Mouse (Mus musculus) liver, embryonic 15.5 days (tissue): ENCODE data around the gene Eif3d. TPM values are rescaled to one million over a fixed set of nuclear protein-coding genes. Genes with fewer than 3 reads are reported as not detected.

Experiments
- ATAC-seq: fragments of 200-750 bp; cut with Nextera tagmentation; 2 replicates; pipeline ENCODE4 v1.8.0; 2017; ENCODE audit warnings: moderate number of reproducible peaks, mild to moderate bottlenecking, moderate library complexity; ENCODE audit not compliant: insufficient read depth
- H3K27ac ChIP-seq: fragments of 300-500 bp; sonication (generic); replicated peaks from 2 replicates; pipeline ENCODE4 v1.5.1; 2015; ENCODE audit warnings: mild to moderate bottlenecking, inconsistent platforms
- H3K27me3 ChIP-seq: fragments of 300-500 bp; sonication (generic); 2 replicates; pipeline ENCODE4 v1.6.1; 2015; ENCODE audit warnings: mild to moderate bottlenecking, inconsistent platforms
- H3K36me3 ChIP-seq: fragments of 300-500 bp; sonication (generic); replicated peaks from 2 replicates; pipeline ENCODE4 v1.6.1; 2015; ENCODE audit warnings: moderate library complexity, mild to moderate bottlenecking, inconsistent platforms
- H3K4me1 ChIP-seq: fragments of 300-500 bp; sonication (generic); replicated peaks from 2 replicates; pipeline ENCODE4 v1.6.1; 2015; ENCODE audit warnings: inconsistent platforms
- H3K4me2 ChIP-seq: fragments of 300-500 bp; sonication (generic); 2 replicates; pipeline ENCODE4 v1.6.1; 2015; ENCODE audit warnings: moderate library complexity, mild to moderate bottlenecking, inconsistent platforms
- H3K4me3 ChIP-seq: fragments of 300-500 bp; sonication (generic); replicated peaks from 2 replicates; pipeline ENCODE4 v1.5.1; 2015; ENCODE audit warnings: mild to moderate bottlenecking, inconsistent platforms
- H3K9ac ChIP-seq: fragments of 300-500 bp; sonication (generic); 2 replicates; pipeline ENCODE4 v1.6.1; 2015; ENCODE audit warnings: moderate library complexity, mild to moderate bottlenecking, inconsistent platforms
- H3K9me3 ChIP-seq: fragments of 300-500 bp; sonication (generic); replicated peaks from 2 replicates; pipeline ENCODE4 v1.6.1; 2016; ENCODE audit warnings: inconsistent platforms
- WGBS: fragments of 180-500 bp; shearing (Covaris S2); methylation state at CpG from one replicate; pipeline ENCODE4 v1.1.7; 2015; ENCODE audit warnings: mixed read lengths; ENCODE audit not compliant: insufficient replicate concordance; 5-methylcytosine and 5-hydroxymethylcytosine counted together
- polyA plus RNA-seq: library from polyadenylated mRNA; unstranded; fragments of >200 nt; fragmentation: Nextera tagmentation; extraction: Ambion mirVana; gene quantifications from 2 replicates; pipeline ENCODE4 v1.2.1, GENCODE M21; 2015

Eif3d gene
- polyA plus RNA-seq, 1 experiment from 2014 or later: 142 TPM

DNA sequence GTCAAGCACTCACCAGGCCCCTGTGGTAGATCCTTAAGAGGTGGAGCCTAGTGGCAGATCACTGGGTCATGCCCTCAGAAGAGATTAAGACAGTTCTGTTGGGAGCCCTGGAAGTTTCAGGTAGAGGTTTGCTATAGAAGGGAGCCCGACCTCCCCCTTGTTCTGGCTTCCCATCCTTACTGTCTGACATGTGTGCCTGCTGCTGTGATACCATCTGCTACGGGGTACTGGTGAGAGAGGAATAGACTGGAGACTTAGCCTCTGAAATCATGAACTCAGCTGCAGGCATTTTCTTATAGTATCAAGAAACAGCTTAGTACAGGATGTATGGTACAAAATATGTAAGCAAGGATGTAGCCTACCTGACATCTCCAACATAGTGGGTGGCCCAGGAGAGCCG is 17.7 kb downstream of the Eif3d start:
- Histone ChIP-seq H3K27ac (no peak overlapping the region), H3K4me1 (peaks cover 28% of the 10 kb centered on the region), H3K4me2 (no peak overlapping the region), H3K9me3 (no peaks in the 10 kb centered on the region), H3K36me3 (peaks cover 2% of the 10 kb centered on the region; the same call in 1 of the 2 replicates), H3K9ac (no peak overlapping the region), H3K4me3 (no peak overlapping the region), H3K27me3 (peaks cover 35% of the 10 kb centered on the region)
- no peak for ATAC-seq
- WGBS: 75% methylated on average over 3 of the region's 3 CpGs

GRCm38 (mm10) chr15:77949061-77949460 is 21.6 kb downstream of the Eif3d start:
- no peak for ATAC-seq
- Histone ChIP-seq H3K4me3 (no peak overlapping the region), H3K9ac (no peak overlapping the region), H3K4me2 (no peak overlapping the region), H3K4me1 (0 out of 2 replicates have a peak, but pooled peaks cover 5% of the 10 kb centered on the region), H3K36me3 (no peaks in the 10 kb centered on the region), H3K9me3 (no peaks in the 10 kb centered on the region), H3K27me3 (peaks cover 2% of the 10 kb centered on the region; the same call in 1 of the 2 replicates), H3K27ac (no peak overlapping the region)
- 74% methylated on average over 7 of the region's 7 CpGs for WGBS

- Histone ChIP-seq H3K9me3 (no peaks in the 10 kb centered on the region), H3K27ac (no peak overlapping the region), H3K4me1 (0 out of 2 replicates have a peak, but pooled peaks cover 5% of the 10 kb centered on the region), H3K9ac (no peak overlapping the region), H3K4me2 (no peak overlapping the region), H3K27me3 (no peaks in the 10 kb centered on the region), H3K4me3 (no peak overlapping the region), H3K36me3 (no peaks in the 10 kb centered on the region)
- ATAC-seq: no peak; the same call in 1 of the 2 replicates
- 43% methylated on average over 4 of the region's 4 CpGs for WGBS
These were observed 24.9 kb downstream of the Eif3d start for GRCm38 (mm10) chr15:77945711-77946110.

- Histone ChIP-seq H3K9ac (no peak overlapping the region), H3K4me3 (no peak overlapping the region), H3K9me3 (no peaks in the 10 kb centered on the region), H3K36me3 (no peaks in the 10 kb centered on the region), H3K4me2 (no peak overlapping the region), H3K4me1 (peaks cover 5% of the 10 kb centered on the region; the same call in 1 of the 2 replicates), H3K27ac (no peak overlapping the region), H3K27me3 (no peaks in the 10 kb centered on the region)
- ATAC-seq: no peak
- WGBS: 56% methylated on average over 3 of the region's 3 CpGs
These were observed 29.1 kb downstream of the Eif3d start for GRCm38 (mm10) chr15:77941563-77941962.

DNA sequence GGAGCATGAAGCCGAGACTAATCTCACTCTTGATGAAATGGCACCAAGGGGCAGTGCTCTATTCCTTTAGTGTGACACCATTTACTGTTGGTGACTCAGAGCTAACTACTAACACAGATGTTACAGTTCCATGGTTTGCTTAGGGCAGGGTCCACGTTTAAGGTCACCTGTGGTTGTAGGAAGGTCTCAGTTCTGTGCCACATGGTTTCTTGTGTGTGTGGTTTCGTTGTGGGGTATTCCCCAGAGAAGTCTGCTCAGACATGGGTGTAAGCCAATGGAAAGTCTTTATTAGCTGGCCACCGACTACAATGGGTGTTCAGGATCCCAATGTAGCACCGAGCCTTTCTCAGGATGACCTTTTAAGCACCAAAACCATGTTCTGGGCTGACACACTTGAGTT is 32.1 kb downstream of the Eif3d start:
- no peak for ATAC-seq
- Histone ChIP-seq H3K27ac (no peak overlapping the region), H3K4me1 (peaks cover 8% of the 10 kb centered on the region), H3K27me3 (peaks cover 14% of the 10 kb centered on the region), H3K36me3 (no peaks in the 10 kb centered on the region), H3K4me2 (no peak overlapping the region), H3K4me3 (no peak overlapping the region), H3K9me3 (no peaks in the 10 kb centered on the region), H3K9ac (no peak overlapping the region)
- 50% methylated on average over 5 of the region's 5 CpGs for WGBS

- Histone ChIP-seq H3K4me1 (peaks cover 35% of the 10 kb centered on the region), H3K4me2 (no peak overlapping the region), H3K9ac (no peak overlapping the region), H3K27ac (no peak overlapping the region), H3K4me3 (no peak overlapping the region), H3K9me3 (no peaks in the 10 kb centered on the region), H3K27me3 (peaks cover 14% of the 10 kb centered on the region), H3K36me3 (no peaks in the 10 kb centered on the region)
- WGBS: 69% methylated on average over 14 of the region's 14 CpGs
- no peak for ATAC-seq
These were observed 34.8 kb downstream of the Eif3d start for GRCm38 (mm10) chr15:77935673-77936375.

DNA sequence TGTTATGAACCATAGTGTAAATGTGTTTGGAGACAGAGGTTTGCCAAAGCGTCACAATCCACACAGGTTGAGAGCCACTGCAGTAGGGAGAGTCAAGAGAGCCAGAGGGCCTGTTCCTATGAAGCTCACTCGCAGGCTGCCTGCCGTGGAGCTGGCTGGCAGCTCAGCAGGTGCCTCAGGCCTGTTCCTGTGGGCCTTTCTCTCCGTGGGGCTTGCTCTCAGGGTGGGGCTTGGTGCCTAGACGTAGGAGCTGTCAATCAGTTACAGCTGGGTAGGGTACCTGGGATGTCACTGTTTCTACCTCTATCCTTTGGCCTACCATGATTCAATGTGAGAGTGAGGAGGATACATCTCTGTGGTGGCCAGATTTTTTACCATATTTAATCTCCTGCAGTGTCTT is 35.6 kb downstream of the Eif3d start:
- no peaks in the 10 kb centered on the region for H3K36me3 ChIP-seq
- peaks cover 14% of the 10 kb centered on the region for H3K27me3 ChIP-seq
- H3K27ac ChIP-seq: no peak overlapping the region
- no peak for ATAC-seq
- H3K4me1 ChIP-seq: peaks cover 43% of the 10 kb centered on the region
- no peak overlapping the region for H3K9ac ChIP-seq
- no peaks in the 10 kb centered on the region for H3K9me3 ChIP-seq
- H3K4me3 ChIP-seq: no peak overlapping the region
- WGBS: 56% methylated on average over 5 of the region's 5 CpGs
- H3K4me2 ChIP-seq: no peak overlapping the region

GRCm38 (mm10) chr15:77934326-77934725 is 36.3 kb downstream of the Eif3d start:
- no peak for ATAC-seq
- Histone ChIP-seq H3K9me3 (no peaks in the 10 kb centered on the region), H3K27ac (no peak overlapping the region), H3K27me3 (peaks cover 14% of the 10 kb centered on the region), H3K9ac (no peak overlapping the region), H3K4me1 (peaks cover 50% of the 10 kb centered on the region), H3K4me3 (no peak overlapping the region), H3K36me3 (no peaks in the 10 kb centered on the region), H3K4me2 (no peak overlapping the region)
- WGBS: 50% methylated on average over 11 of the region's 11 CpGs

DNA sequence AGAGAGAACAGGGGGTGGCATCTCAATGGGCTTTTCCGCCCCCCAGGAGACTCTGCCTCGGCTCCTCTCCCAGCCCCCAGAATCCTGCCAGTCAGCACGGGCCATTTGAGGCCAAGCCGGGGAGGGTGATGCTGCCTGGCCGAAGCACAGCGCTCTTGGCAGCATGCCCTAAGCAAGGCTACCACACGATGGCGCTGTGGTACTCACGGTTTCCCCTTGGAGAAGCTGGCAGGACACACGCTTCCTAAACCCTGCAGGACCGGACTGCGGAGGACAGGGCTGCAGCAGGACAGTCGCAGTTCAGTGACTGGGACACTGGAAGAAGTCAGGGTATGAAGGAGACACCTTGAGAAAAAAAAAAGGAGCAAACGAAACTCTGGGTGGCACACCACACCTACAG is 36.8 kb downstream of the Eif3d start:
- H3K9ac ChIP-seq: no peak overlapping the region
- 2% methylated on average over 14 of the region's 14 CpGs for WGBS
- H3K4me3 ChIP-seq: no peak overlapping the region
- peak overlapping the region; percentile 44 for H3K4me2 ChIP-seq
- H3K4me1 ChIP-seq: peaks cover 52% of the 10 kb centered on the region
- no peaks in the 10 kb centered on the region for H3K9me3 ChIP-seq
- peaks cover 14% of the 10 kb centered on the region for H3K27me3 ChIP-seq
- no peak for ATAC-seq
- no peak overlapping the region for H3K27ac ChIP-seq
- no peaks in the 10 kb centered on the region for H3K36me3 ChIP-seq

GRCm38 (mm10) chr15:77933222-77933621 is 37.4 kb downstream of the Eif3d start:
- no peaks in the 10 kb centered on the region for H3K9me3 ChIP-seq
- 60% methylated on average over 3 of the region's 3 CpGs for WGBS
- no peak overlapping the region for H3K4me3 ChIP-seq
- no peak overlapping the region for H3K27ac ChIP-seq
- no peaks in the 10 kb centered on the region for H3K36me3 ChIP-seq
- no peak overlapping the region for H3K9ac ChIP-seq
- peaks cover 54% of the 10 kb centered on the region for H3K4me1 ChIP-seq
- peaks cover 14% of the 10 kb centered on the region for H3K27me3 ChIP-seq
- H3K4me2 ChIP-seq: peak overlapping the region; percentile 44; the same call in 1 of the 2 replicates
- no peak for ATAC-seq

DNA sequence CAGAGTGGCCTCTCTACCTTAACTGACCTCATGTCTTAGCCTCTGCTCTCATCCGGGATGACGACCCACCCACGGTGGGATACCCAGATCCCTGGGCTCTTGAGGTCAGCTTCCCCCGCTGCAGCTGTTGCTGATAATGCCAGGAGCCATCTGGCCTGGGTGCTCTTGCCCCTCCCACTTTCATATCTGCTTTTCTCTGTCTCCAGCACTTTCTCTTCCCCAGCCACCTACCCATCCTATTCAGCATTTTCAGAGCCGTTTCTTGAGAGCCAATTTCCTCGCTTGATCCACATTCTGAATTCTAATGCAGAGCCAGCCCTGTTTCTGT is 39.0 kb downstream of the Eif3d start:
- ATAC-seq: peak; percentile 40
- H3K9me3 ChIP-seq: no peaks in the 10 kb centered on the region
- peak overlapping the region; percentile 93 for H3K27ac ChIP-seq
- H3K36me3 ChIP-seq: peaks cover 11% of the 10 kb centered on the region
- H3K27me3 ChIP-seq: peaks cover 14% of the 10 kb centered on the region
- H3K9ac ChIP-seq: peak overlapping the region; percentile 41
- H3K4me1 ChIP-seq: peaks cover 69% of the 10 kb centered on the region
- 9% methylated on average over 6 of the region's 6 CpGs for WGBS
- peak overlapping the region; percentile 35 for H3K4me3 ChIP-seq
- peak overlapping the region; percentile 80 for H3K4me2 ChIP-seq
